Mouse (Mus musculus): ENCODE results near the gene Rab3c. TPM values are rescaled to one million over a fixed set of nuclear protein-coding genes. Genes with fewer than 3 reads are reported as not detected.
A peak's percentile ranks its signal among the peaks of the same experiment; 100 is the strongest.

The Rab3c gene
- total and polyA plus RNA-seq, 2 experiments from 2014 or later = 106 to 130 TPM

- ATAC-seq = no peak
- H3K4me1 ChIP-seq (ENCODE audit: insufficient read depth) = 0 out of 2 replicates have a peak, but pooled peaks cover 2% of the 10 kb centered on the region
- 66% methylated on average over 5 of the region's 5 CpGs for WGBS
- no peak overlapping the region for H3K4me3 ChIP-seq (ENCODE audit: low read depth, low read length)
- H3K36me3 ChIP-seq (ENCODE audit: insufficient read depth) = no peaks in the 10 kb centered on the region
- H3K4me2 ChIP-seq (ENCODE audit: low read depth) = no peak overlapping the region
- no peak for TF ChIP-seq CTCF (IDR thresholded peaks at IDR 0.05; ENCODE audit: low read depth)
- no peaks in the 10 kb centered on the region for H3K9me3 ChIP-seq (ENCODE audit: low read length)
- DNase-seq = no peak
- no peak overlapping the region for H3K9ac ChIP-seq
- no peaks in the 10 kb centered on the region for H3K27me3 ChIP-seq (ENCODE audit: insufficient read depth, low read length)
- no peak overlapping the region for H3K27ac ChIP-seq (ENCODE audit: low read depth, low read length)
These were observed 81.9 kb downstream of the Rab3c start for GRCm38 (mm10) chr13:110198906-110199305.

GRCm38 (mm10) chr13:110190039-110190438 is 90.8 kb downstream of the Rab3c start:
- 64% methylated on average over 1 of the region's 1 CpGs for WGBS
- DNase-seq (no peak), ATAC-seq (no peak)
- H3K27ac ChIP-seq (ENCODE audit: low read depth, low read length) = no peak overlapping the region
- no peaks in the 10 kb centered on the region for H3K4me1 ChIP-seq (ENCODE audit: insufficient read depth)
- no peak overlapping the region for H3K9ac ChIP-seq
- H3K4me2 ChIP-seq (ENCODE audit: low read depth) = no peak overlapping the region
- no peaks in the 10 kb centered on the region for H3K27me3 ChIP-seq (ENCODE audit: insufficient read depth, low read length)
- no peaks in the 10 kb centered on the region for H3K9me3 ChIP-seq (ENCODE audit: low read length)
- H3K4me3 ChIP-seq (ENCODE audit: low read depth, low read length) = no peak overlapping the region
- H3K36me3 ChIP-seq (ENCODE audit: insufficient read depth) = no peaks in the 10 kb centered on the region
- no peak for TF ChIP-seq CTCF (IDR thresholded peaks at IDR 0.05; ENCODE audit: low read depth)

DNA sequence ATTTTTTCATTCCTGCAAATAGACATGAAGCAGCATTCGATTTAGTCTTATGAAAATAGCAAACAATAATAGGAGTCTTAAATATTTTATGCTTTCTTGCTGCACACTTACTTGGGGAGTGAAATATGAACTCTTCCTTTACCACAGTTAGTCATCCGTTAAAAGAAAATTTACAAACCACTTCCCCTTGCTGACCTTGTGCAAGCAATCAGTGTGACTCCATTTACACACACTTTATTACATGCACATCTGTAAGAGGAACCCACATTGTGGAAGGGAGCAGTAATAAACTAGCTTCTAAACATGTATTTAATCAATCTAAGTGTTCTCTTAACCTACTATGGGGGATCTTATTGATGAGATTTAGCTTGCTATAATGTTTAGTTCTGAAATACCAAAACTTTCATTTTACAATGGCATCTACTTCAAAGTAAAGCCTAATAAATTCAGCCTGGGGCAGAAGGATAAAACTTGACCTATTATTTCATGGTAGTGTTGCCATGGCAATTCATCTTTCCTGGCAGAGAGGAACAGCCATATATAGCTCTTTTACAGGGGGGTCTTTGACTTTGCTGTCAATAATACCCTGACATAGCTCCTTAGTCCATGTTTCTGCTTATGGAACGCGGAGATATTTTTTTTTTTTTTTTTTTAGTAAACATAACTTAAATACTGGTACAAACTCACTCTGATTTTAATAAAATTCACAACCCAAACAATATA is 95.7 kb downstream of the Rab3c start:
- DNase-seq (no peak), ATAC-seq (no peak)
- H3K27me3 ChIP-seq (ENCODE audit: insufficient read depth, low read length) = no peaks in the 10 kb centered on the region
- WGBS = 82% methylated on average over 4 of the region's 4 CpGs
- no peaks in the 10 kb centered on the region for H3K36me3 ChIP-seq (ENCODE audit: insufficient read depth)
- H3K9me3 ChIP-seq (ENCODE audit: low read length) = no peaks in the 10 kb centered on the region
- no peak overlapping the region for H3K27ac ChIP-seq (ENCODE audit: low read depth, low read length)
- H3K4me3 ChIP-seq (ENCODE audit: low read depth, low read length) = no peak overlapping the region
- H3K4me1 ChIP-seq (ENCODE audit: insufficient read depth) = no peaks in the 10 kb centered on the region
- H3K4me2 ChIP-seq (ENCODE audit: low read depth) = no peak overlapping the region
- TF ChIP-seq CTCF (IDR thresholded peaks at IDR 0.05; ENCODE audit: low read depth) = no peak
- H3K9ac ChIP-seq = no peak overlapping the region

GRCm38 (mm10) chr13:110175651-110176050 is 105.1 kb downstream of the Rab3c start:
- H3K9ac ChIP-seq = no peak overlapping the region
- H3K4me1 ChIP-seq (ENCODE audit: insufficient read depth) = 0 out of 2 replicates have a peak, but pooled peaks cover 3% of the 10 kb centered on the region

GRCm38 (mm10) chr13:110169669-110170068 is 111.1 kb downstream of the Rab3c start:
- Histone ChIP-seq H3K36me3 (ENCODE audit: insufficient read depth) (no peaks in the 10 kb centered on the region), H3K27me3 (ENCODE audit: insufficient read depth, low read length) (no peaks in the 10 kb centered on the region), H3K4me2 (ENCODE audit: low read depth) (no peak overlapping the region), H3K4me3 (ENCODE audit: low read depth, low read length) (no peak overlapping the region), H3K27ac (ENCODE audit: low read depth, low read length) (no peak overlapping the region), H3K9me3 (ENCODE audit: low read length) (no peaks in the 10 kb centered on the region), H3K9ac (no peak overlapping the region), H3K4me1 (ENCODE audit: insufficient read depth) (peaks cover under 1% of the 10 kb centered on the region; the same call in 1 of the 2 replicates)
- DNase-seq = no peak
- TF ChIP-seq CTCF (IDR thresholded peaks at IDR 0.05; ENCODE audit: low read depth) = no peak
- ATAC-seq = no peak
- 63% methylated on average over 3 of the region's 3 CpGs for WGBS

More at GRCm38 (mm10) chr13:110175651-110176050, 105.1 kb downstream of the Rab3c start:
- DNase-seq (peak; percentile 29), ATAC-seq (peak; percentile 16; the same call in 1 of the 2 replicates)
- H3K4me2 ChIP-seq (ENCODE audit: low read depth) = no peak overlapping the region
- no peaks in the 10 kb centered on the region; the same call in 1 of the 2 replicates for H3K36me3 ChIP-seq (ENCODE audit: insufficient read depth)
- no peaks in the 10 kb centered on the region for H3K27me3 ChIP-seq (ENCODE audit: insufficient read depth, low read length)
- TF ChIP-seq CTCF (IDR thresholded peaks at IDR 0.05; ENCODE audit: low read depth) = no peak
- no peak overlapping the region for H3K27ac ChIP-seq (ENCODE audit: low read depth, low read length)
- H3K4me3 ChIP-seq (ENCODE audit: low read depth, low read length) = no peak overlapping the region
- H3K9me3 ChIP-seq (ENCODE audit: low read length) = no peaks in the 10 kb centered on the region
- 62% methylated on average over 6 of the region's 6 CpGs for WGBS

GRCm38 (mm10) chr13:110169152-110169551 is 111.6 kb downstream of the Rab3c start:
- H3K27ac ChIP-seq (ENCODE audit: low read depth, low read length) = no peak overlapping the region
- no peaks in the 10 kb centered on the region for H3K27me3 ChIP-seq (ENCODE audit: insufficient read depth, low read length)
- WGBS = 29% methylated on average over 4 of the region's 4 CpGs
- H3K9me3 ChIP-seq (ENCODE audit: low read length) = no peaks in the 10 kb centered on the region
- ATAC-seq (peak; percentile 40; the same call in 1 of the 2 replicates), DNase-seq (no peak)
- H3K36me3 ChIP-seq (ENCODE audit: insufficient read depth) = no peaks in the 10 kb centered on the region
- no peaks in the 10 kb centered on the region; the same call in 1 of the 2 replicates for H3K4me1 ChIP-seq (ENCODE audit: insufficient read depth)
- H3K9ac ChIP-seq = no peak overlapping the region
- no peak for TF ChIP-seq CTCF (IDR thresholded peaks at IDR 0.05; ENCODE audit: low read depth)
- H3K4me2 ChIP-seq (ENCODE audit: low read depth) = no peak overlapping the region
- no peak overlapping the region for H3K4me3 ChIP-seq (ENCODE audit: low read depth, low read length)

DNA sequence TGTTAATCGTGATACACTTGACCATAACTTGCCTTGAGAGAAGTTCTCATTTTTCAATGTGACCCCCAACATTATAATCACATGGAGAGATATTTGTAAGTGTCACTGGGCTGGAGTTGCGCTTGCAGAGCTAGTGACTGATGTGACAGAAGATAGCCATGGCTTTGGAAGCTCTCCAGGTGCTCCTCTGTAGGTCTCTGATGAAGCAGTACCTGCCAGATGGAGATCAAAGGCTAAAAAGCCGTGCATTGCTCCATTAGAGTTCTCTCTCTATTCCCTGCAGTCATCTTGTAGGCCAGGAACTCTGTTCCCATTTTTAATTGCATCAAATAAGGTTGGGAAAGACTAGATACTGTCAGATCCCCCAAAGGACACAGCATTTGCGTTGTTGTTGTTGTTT is 112.2 kb downstream of the Rab3c start:
- no peaks in the 10 kb centered on the region for H3K9me3 ChIP-seq (ENCODE audit: low read length)
- ATAC-seq = no peak
- no peak for DNase-seq
- H3K27me3 ChIP-seq (ENCODE audit: insufficient read depth, low read length) = no peaks in the 10 kb centered on the region
- no peak overlapping the region for H3K9ac ChIP-seq
- 86% methylated on average over 4 of the region's 4 CpGs for WGBS
- H3K4me1 ChIP-seq (ENCODE audit: insufficient read depth) = no peaks in the 10 kb centered on the region; the same call in 1 of the 2 replicates
- no peak overlapping the region for H3K4me3 ChIP-seq (ENCODE audit: low read depth, low read length)
- H3K36me3 ChIP-seq (ENCODE audit: insufficient read depth) = no peaks in the 10 kb centered on the region
- TF ChIP-seq CTCF (IDR thresholded peaks at IDR 0.05; ENCODE audit: low read depth) = no peak
- H3K27ac ChIP-seq (ENCODE audit: low read depth, low read length) = no peak overlapping the region
- no peak overlapping the region for H3K4me2 ChIP-seq (ENCODE audit: low read depth)

Measured in forebrain, postnatal 0 days (tissue).